Mouse (Mus musculus): ENCODE data around the gene Nnmt. TPM values are rescaled to one million over a fixed set of nuclear protein-coding genes. Genes with fewer than 3 reads are reported as not detected.

Nnmt gene
- polyA plus RNA-seq, 1 experiment from 2014 or later = 1.8 TPM

GRCm38 (mm10) chr9:48604226-48604625 lies 727 bp downstream of the Nnmt start:
- no peak for ATAC-seq (ENCODE audit: insufficient number of reproducible peaks, insufficient read depth, low FRiP score, low read depth)
- peaks cover 3% of the 10 kb centered on the region; the same call in 1 of the 2 replicates for H3K4me1 ChIP-seq (ENCODE audit: control insufficient read depth, insufficient read depth, low read length)
- no peaks in the 10 kb centered on the region for H3K27me3 ChIP-seq (ENCODE audit: control insufficient read depth, insufficient read depth, low read length)
- H3K4me2 ChIP-seq (replicated peaks; ENCODE audit: low read depth, low read length) = no peak overlapping the region
- H3K4me3 ChIP-seq (ENCODE audit: low read depth, low read length) = no peak overlapping the region
- no peak overlapping the region for H3K9ac ChIP-seq (replicated peaks; ENCODE audit: low read depth, low read length)
- H3K36me3 ChIP-seq (ENCODE audit: control insufficient read depth, insufficient read depth, low read length) = no peaks in the 10 kb centered on the region
- no peaks in the 10 kb centered on the region for H3K9me3 ChIP-seq (ENCODE audit: control insufficient read depth, low read depth, low read length)
- H3K27ac ChIP-seq (ENCODE audit: low read length) = no peak overlapping the region
- WGBS = 56% methylated on average over 1 of the region's 1 CpGs

- no peak overlapping the region for H3K27ac ChIP-seq (ENCODE audit: low read length)
- H3K4me1 ChIP-seq (ENCODE audit: control insufficient read depth, insufficient read depth, low read length) = peaks cover 3% of the 10 kb centered on the region; the same call in 1 of the 2 replicates
- H3K27me3 ChIP-seq (ENCODE audit: control insufficient read depth, insufficient read depth, low read length) = no peaks in the 10 kb centered on the region
- no peak overlapping the region for H3K4me3 ChIP-seq (ENCODE audit: low read depth, low read length)
- 76% methylated on average over 9 of the region's 9 CpGs for WGBS
- ATAC-seq (ENCODE audit: insufficient number of reproducible peaks, insufficient read depth, low FRiP score, low read depth) = no peak
- H3K4me2 ChIP-seq (replicated peaks; ENCODE audit: low read depth, low read length) = no peak overlapping the region
- H3K9ac ChIP-seq (replicated peaks; ENCODE audit: low read depth, low read length) = no peak overlapping the region
- H3K9me3 ChIP-seq (ENCODE audit: control insufficient read depth, low read depth, low read length) = no peaks in the 10 kb centered on the region
- H3K36me3 ChIP-seq (ENCODE audit: control insufficient read depth, insufficient read depth, low read length) = no peaks in the 10 kb centered on the region
Measured at GRCm38 (mm10) chr9:48600881-48601280, 4.1 kb downstream of the Nnmt start.

- Histone ChIP-seq H3K36me3 (ENCODE audit: control insufficient read depth, insufficient read depth, low read length) (no peaks in the 10 kb centered on the region), H3K4me3 (ENCODE audit: low read depth, low read length) (no peak overlapping the region), H3K4me1 (ENCODE audit: control insufficient read depth, insufficient read depth, low read length) (peaks cover 2% of the 10 kb centered on the region; the same call in 1 of the 2 replicates), H3K27ac (ENCODE audit: low read length) (no peak overlapping the region), H3K27me3 (ENCODE audit: control insufficient read depth, insufficient read depth, low read length) (no peaks in the 10 kb centered on the region), H3K4me2 (replicated peaks; ENCODE audit: low read depth, low read length) (no peak overlapping the region), H3K9me3 (ENCODE audit: control insufficient read depth, low read depth, low read length) (no peaks in the 10 kb centered on the region), H3K9ac (replicated peaks; ENCODE audit: low read depth, low read length) (no peak overlapping the region)
- 74% methylated on average over 2 of the region's 2 CpGs for WGBS
- ATAC-seq (ENCODE audit: insufficient number of reproducible peaks, insufficient read depth, low FRiP score, low read depth) = no peak
Measured at GRCm38 (mm10) chr9:48600066-48600465, 4.9 kb downstream of the Nnmt start.

DNA sequence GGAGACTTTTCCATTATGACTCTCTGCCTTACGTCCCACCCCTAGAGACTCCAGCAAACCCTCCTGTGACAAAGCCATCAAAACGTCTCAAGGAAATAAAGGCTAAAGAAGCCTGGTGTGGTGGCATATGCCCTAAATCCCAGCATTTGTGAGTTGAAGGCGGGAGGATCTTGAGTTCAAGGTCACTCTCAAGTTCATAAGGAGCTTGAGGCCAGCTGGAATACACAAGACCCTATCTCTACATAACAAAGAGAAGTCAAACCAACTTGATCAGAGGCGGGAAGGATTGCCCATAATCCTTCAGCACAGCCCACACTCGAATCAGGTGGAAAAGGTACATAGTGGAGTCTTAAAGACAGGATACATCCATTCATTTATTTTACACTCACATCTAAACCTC lies 7.5 kb downstream of the Nnmt start:
- Histone ChIP-seq H3K36me3 (ENCODE audit: control insufficient read depth, insufficient read depth, low read length) (no peaks in the 10 kb centered on the region), H3K9ac (replicated peaks; ENCODE audit: low read depth, low read length) (no peak overlapping the region), H3K4me3 (ENCODE audit: low read depth, low read length) (no peak overlapping the region), H3K4me1 (ENCODE audit: control insufficient read depth, insufficient read depth, low read length) (no peaks in the 10 kb centered on the region), H3K27ac (ENCODE audit: low read length) (no peak overlapping the region), H3K4me2 (replicated peaks; ENCODE audit: low read depth, low read length) (no peak overlapping the region), H3K27me3 (ENCODE audit: control insufficient read depth, insufficient read depth, low read length) (no peaks in the 10 kb centered on the region), H3K9me3 (ENCODE audit: control insufficient read depth, low read depth, low read length) (no peaks in the 10 kb centered on the region)
- no peak for ATAC-seq (ENCODE audit: insufficient number of reproducible peaks, insufficient read depth, low FRiP score, low read depth)
- WGBS = 70% methylated on average over 5 of the region's 5 CpGs

- H3K4me1 ChIP-seq (ENCODE audit: control insufficient read depth, insufficient read depth, low read length) = no peaks in the 10 kb centered on the region
- no peak overlapping the region for H3K9ac ChIP-seq (replicated peaks; ENCODE audit: low read depth, low read length)
- H3K27me3 ChIP-seq (ENCODE audit: control insufficient read depth, insufficient read depth, low read length) = no peaks in the 10 kb centered on the region
- H3K27ac ChIP-seq (ENCODE audit: low read length) = no peak overlapping the region
- ATAC-seq (ENCODE audit: insufficient number of reproducible peaks, insufficient read depth, low FRiP score, low read depth) = no peak
- no peak overlapping the region for H3K4me3 ChIP-seq (ENCODE audit: low read depth, low read length)
- H3K4me2 ChIP-seq (replicated peaks; ENCODE audit: low read depth, low read length) = no peak overlapping the region
- H3K36me3 ChIP-seq (ENCODE audit: control insufficient read depth, insufficient read depth, low read length) = no peaks in the 10 kb centered on the region
- no peaks in the 10 kb centered on the region for H3K9me3 ChIP-seq (ENCODE audit: control insufficient read depth, low read depth, low read length)
- WGBS = 53% methylated on average over 11 of the region's 11 CpGs
Measured at GRCm38 (mm10) chr9:48596924-48597323, 8.0 kb downstream of the Nnmt start.

GRCm38 (mm10) chr9:48593915-48594314 lies 11.0 kb downstream of the Nnmt start:
- no peaks in the 10 kb centered on the region for H3K36me3 ChIP-seq (ENCODE audit: control insufficient read depth, insufficient read depth, low read length)
- H3K9me3 ChIP-seq (ENCODE audit: control insufficient read depth, low read depth, low read length) = no peaks in the 10 kb centered on the region
- no peak for ATAC-seq (ENCODE audit: insufficient number of reproducible peaks, insufficient read depth, low FRiP score, low read depth)
- H3K27me3 ChIP-seq (ENCODE audit: control insufficient read depth, insufficient read depth, low read length) = no peaks in the 10 kb centered on the region
- H3K9ac ChIP-seq (replicated peaks; ENCODE audit: low read depth, low read length) = no peak overlapping the region
- no peak overlapping the region for H3K27ac ChIP-seq (ENCODE audit: low read length)
- WGBS = 69% methylated on average over 8 of the region's 8 CpGs
- H3K4me1 ChIP-seq (ENCODE audit: control insufficient read depth, insufficient read depth, low read length) = no peaks in the 10 kb centered on the region
- H3K4me2 ChIP-seq (replicated peaks; ENCODE audit: low read depth, low read length) = no peak overlapping the region
- no peak overlapping the region for H3K4me3 ChIP-seq (ENCODE audit: low read depth, low read length)

GRCm38 (mm10) chr9:48590606-48591005 lies 14.3 kb downstream of the Nnmt start:
- no peaks in the 10 kb centered on the region for H3K9me3 ChIP-seq (ENCODE audit: control insufficient read depth, low read depth, low read length)
- no peak overlapping the region for H3K27ac ChIP-seq (ENCODE audit: low read length)
- H3K4me3 ChIP-seq (ENCODE audit: low read depth, low read length) = no peak overlapping the region
- H3K36me3 ChIP-seq (ENCODE audit: control insufficient read depth, insufficient read depth, low read length) = no peaks in the 10 kb centered on the region
- no peak overlapping the region for H3K9ac ChIP-seq (replicated peaks; ENCODE audit: low read depth, low read length)
- 75% methylated on average over 4 of the region's 4 CpGs for WGBS
- no peak for ATAC-seq (ENCODE audit: insufficient number of reproducible peaks, insufficient read depth, low FRiP score, low read depth)
- H3K4me1 ChIP-seq (ENCODE audit: control insufficient read depth, insufficient read depth, low read length) = no peaks in the 10 kb centered on the region
- H3K4me2 ChIP-seq (replicated peaks; ENCODE audit: low read depth, low read length) = no peak overlapping the region
- H3K27me3 ChIP-seq (ENCODE audit: control insufficient read depth, insufficient read depth, low read length) = no peaks in the 10 kb centered on the region

- no peaks in the 10 kb centered on the region for H3K4me1 ChIP-seq (ENCODE audit: control insufficient read depth, insufficient read depth, low read length)
- no peak for ATAC-seq (ENCODE audit: insufficient number of reproducible peaks, insufficient read depth, low FRiP score, low read depth)
Measured at GRCm38 (mm10) chr9:48586332-48586731, 18.6 kb downstream of the Nnmt start.

GRCm38 (mm10) chr9:48580808-48581207 lies 24.1 kb downstream of the Nnmt start:
- 86% methylated on average over 1 of the region's 1 CpGs for WGBS
- Histone ChIP-seq H3K9ac (replicated peaks; ENCODE audit: low read depth, low read length) (no peak overlapping the region), H3K27me3 (ENCODE audit: control insufficient read depth, insufficient read depth, low read length) (no peaks in the 10 kb centered on the region), H3K9me3 (ENCODE audit: control insufficient read depth, low read depth, low read length) (no peaks in the 10 kb centered on the region), H3K4me1 (ENCODE audit: control insufficient read depth, insufficient read depth, low read length) (no peaks in the 10 kb centered on the region), H3K27ac (ENCODE audit: low read length) (no peak overlapping the region), H3K4me2 (replicated peaks; ENCODE audit: low read depth, low read length) (no peak overlapping the region), H3K36me3 (ENCODE audit: control insufficient read depth, insufficient read depth, low read length) (no peaks in the 10 kb centered on the region), H3K4me3 (ENCODE audit: low read depth, low read length) (no peak overlapping the region)
- ATAC-seq (ENCODE audit: insufficient number of reproducible peaks, insufficient read depth, low FRiP score, low read depth) = no peak

More at GRCm38 (mm10) chr9:48586332-48586731, 18.6 kb downstream of the Nnmt start:
- WGBS = 4% methylated on average over 4 of the region's 4 CpGs
- Histone ChIP-seq H3K9ac (replicated peaks; ENCODE audit: low read depth, low read length) (no peak overlapping the region), H3K4me2 (replicated peaks; ENCODE audit: low read depth, low read length) (no peak overlapping the region), H3K9me3 (ENCODE audit: control insufficient read depth, low read depth, low read length) (no peaks in the 10 kb centered on the region), H3K27ac (ENCODE audit: low read length) (no peak overlapping the region), H3K27me3 (ENCODE audit: control insufficient read depth, insufficient read depth, low read length) (no peaks in the 10 kb centered on the region), H3K36me3 (ENCODE audit: control insufficient read depth, insufficient read depth, low read length) (no peaks in the 10 kb centered on the region), H3K4me3 (ENCODE audit: low read depth, low read length) (no peak overlapping the region)
